Mouse (Mus musculus) neural tube, embryonic 15.5 days (tissue): Measurements from ENCODE around the gene Ranbp9. TPM values are rescaled to one million over a fixed set of nuclear protein-coding genes. Genes with fewer than 3 reads are reported as not detected.

Experiments
- ATAC-seq: fragments of 200-750 bp; cut with Nextera tagmentation; 2 replicates; pipeline ENCODE4 v1.8.0; 2017; ENCODE audit warnings: mild to moderate bottlenecking, moderate TSS enrichment, moderate library complexity; ENCODE audit not compliant: low FRiP score
- H3K27ac ChIP-seq: fragments of 300-500 bp; sonication (generic); replicated peaks from 2 replicates; pipeline ENCODE4 v1.5.1; 2015; ENCODE audit warnings: mild to moderate bottlenecking, inconsistent platforms
- H3K27me3 ChIP-seq: fragments of 300-500 bp; sonication (generic); replicated peaks from 2 replicates; pipeline ENCODE4 v1.6.1; 2015; ENCODE audit warnings: inconsistent platforms
- H3K36me3 ChIP-seq: fragments of 300-500 bp; sonication (generic); 2 replicates; pipeline ENCODE4 v1.6.1; 2015; ENCODE audit warnings: inconsistent platforms
- H3K4me1 ChIP-seq: fragments of 300-500 bp; sonication (generic); 2 replicates; pipeline ENCODE4 v1.6.1; 2015; ENCODE audit warnings: inconsistent platforms
- H3K4me2 ChIP-seq: fragments of 300-500 bp; sonication (generic); 2 replicates; pipeline ENCODE4 v1.6.1; 2015; ENCODE audit warnings: inconsistent platforms, mild to moderate bottlenecking, moderate library complexity
- H3K4me3 ChIP-seq: fragments of 300-500 bp; sonication (generic); replicated peaks from 2 replicates; pipeline ENCODE4 v1.5.1; 2015; ENCODE audit warnings: mild to moderate bottlenecking, inconsistent platforms
- H3K9ac ChIP-seq: fragments of 300-500 bp; sonication (generic); replicated peaks from 2 replicates; pipeline ENCODE4 v1.6.1; 2015; ENCODE audit warnings: mild to moderate bottlenecking, inconsistent platforms
- H3K9me3 ChIP-seq: fragments of 300-500 bp; sonication (generic); replicated peaks from 2 replicates; pipeline ENCODE4 v1.6.1; 2016; ENCODE audit warnings: inconsistent platforms
- WGBS: fragments of 180-500 bp; shearing (Covaris S2); methylation state at CpG from one replicate; pipeline ENCODE4 v1.1.7; 2015; ENCODE audit warnings: mixed read lengths; 5-methylcytosine and 5-hydroxymethylcytosine counted together
- polyA plus RNA-seq: library from polyadenylated mRNA; unstranded; fragments of >200 nt; fragmentation: Nextera tagmentation; extraction: Ambion mirVana; gene quantifications from 2 replicates; pipeline ENCODE4 v1.2.1, GENCODE M21; 2015

Gene Ranbp9
- polyA plus RNA-seq, 1 experiment from 2014 or later: 12.9 TPM

DNA sequence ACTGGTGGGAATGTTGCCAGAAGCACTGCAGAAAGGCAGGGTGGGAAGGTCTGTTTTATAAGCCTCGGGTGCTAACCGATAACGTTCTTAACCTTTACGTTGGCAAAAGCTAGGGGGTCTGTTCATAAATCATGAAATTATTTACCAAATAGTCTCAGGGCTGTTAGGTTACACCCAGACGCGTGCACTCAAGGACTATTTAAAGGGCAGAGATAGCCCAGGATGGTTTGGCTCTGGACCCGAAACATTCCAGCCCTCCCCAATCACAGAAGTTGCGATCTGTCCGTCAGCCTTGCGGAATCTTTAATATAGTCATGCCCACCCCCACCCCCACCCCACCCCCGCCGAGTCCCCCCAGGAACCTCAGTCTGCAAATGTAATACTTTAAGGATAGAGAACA lies 126.7 kb downstream of the Ranbp9 start:
- Histone ChIP-seq H3K4me1 (0 out of 2 replicates have a peak, but pooled peaks cover 6% of the 10 kb centered on the region), H3K4me3 (no peak overlapping the region), H3K27ac (no peak overlapping the region), H3K4me2 (no peak overlapping the region), H3K9me3 (no peaks in the 10 kb centered on the region), H3K27me3 (no peaks in the 10 kb centered on the region), H3K9ac (no peak overlapping the region), H3K36me3 (no peaks in the 10 kb centered on the region)
- ATAC-seq: no peak
- 79% methylated on average over 12 of the region's 12 CpGs for WGBS

DNA sequence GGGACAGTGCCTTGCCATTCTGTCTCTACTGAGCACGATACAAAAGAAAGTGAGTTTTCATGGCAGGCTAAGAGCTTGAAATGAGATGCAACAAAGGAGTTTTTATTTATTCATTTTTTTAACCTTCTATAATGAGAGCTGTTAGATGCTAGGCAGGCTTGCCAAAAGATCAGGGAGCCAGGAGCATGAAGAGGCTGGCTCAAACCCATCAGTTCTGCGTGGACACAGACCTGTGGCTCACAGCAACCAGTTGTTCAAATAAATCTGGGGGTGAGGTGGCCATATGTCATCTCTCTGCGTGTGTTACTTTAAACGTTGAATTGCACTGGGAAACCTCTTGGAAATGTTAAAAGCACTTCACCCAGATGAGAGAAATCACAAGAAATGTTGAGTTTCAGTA lies 127.7 kb downstream of the Ranbp9 start:
- ATAC-seq: no peak
- 70% methylated on average over 4 of the region's 4 CpGs for WGBS
- 0 out of 2 replicates have a peak, but pooled peaks cover 6% of the 10 kb centered on the region for H3K4me1 ChIP-seq
- no peaks in the 10 kb centered on the region for H3K9me3 ChIP-seq
- no peaks in the 10 kb centered on the region for H3K36me3 ChIP-seq
- no peak overlapping the region for H3K9ac ChIP-seq
- H3K27ac ChIP-seq: no peak overlapping the region
- H3K4me3 ChIP-seq: no peak overlapping the region
- no peaks in the 10 kb centered on the region for H3K27me3 ChIP-seq
- H3K4me2 ChIP-seq: no peak overlapping the region

Other genes starting within 250 kb of the Ranbp9 start
- gene Gfod1, start 177.1 kb downstream of the Ranbp9 start, polyA plus RNA-seq: 1.9 and 2.7 TPM in 2 replicates
- 33.2 and 34.2 TPM in 2 replicates for gene Sirt5, start 115.8 kb downstream of the Ranbp9 start, polyA plus RNA-seq
- gene Nol7, start 82.9 kb downstream of the Ranbp9 start, polyA plus RNA-seq: 173 and 187 TPM in 2 replicates
- gene Mcur1, start 78.9 kb upstream of the Ranbp9 start, polyA plus RNA-seq: 6.5 and 8.2 TPM in 2 replicates
- gene Rnf182, start 134.4 kb upstream of the Ranbp9 start, polyA plus RNA-seq: 24.1 and 30.2 TPM in 2 replicates